Mouse (Mus musculus): Measurements from ENCODE around the gene Nr1i2. TPM values are rescaled to one million over a fixed set of nuclear protein-coding genes. Genes with fewer than 3 reads are reported as not detected.
"Not testable (repeated sequence)": the region's sequence is repeated elsewhere in the genome, so short reads cannot be mapped to it uniquely, and the experiment has no call there.

The Nr1i2 gene
- polyA plus RNA-seq, 1 experiment: not detected

DNA sequence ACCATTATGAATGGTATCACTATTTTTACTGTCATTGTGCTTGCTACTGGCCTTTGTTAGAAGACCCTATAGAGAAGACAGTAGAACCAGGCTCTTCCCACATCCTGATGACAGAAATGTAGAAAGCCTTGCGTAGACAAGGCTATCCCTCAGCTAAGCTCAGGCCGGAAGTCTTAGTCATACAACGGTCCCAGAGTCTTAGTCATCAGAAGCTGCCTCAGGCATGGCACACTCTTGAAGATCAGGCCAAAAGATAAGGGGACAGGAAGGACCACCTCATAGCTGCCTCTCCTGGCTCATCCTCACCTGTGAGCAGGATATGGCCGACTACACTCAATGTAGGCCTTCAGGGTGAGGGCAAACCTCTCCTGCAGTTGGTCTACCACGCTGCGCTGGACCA lies 44.2 kb downstream of the Nr1i2 start:
- no peak for DNase-seq (ENCODE audit: low read depth)
- TF ChIP-seq POLR2A (IDR thresholded peaks at IDR 0.05; ENCODE audit: borderline replicate concordance, extremely low read depth, insufficient read depth, insufficient read length, poor library complexity, severe bottlenecking) (no peak), CTCF (IDR thresholded peaks at IDR 0.05; ENCODE audit: borderline replicate concordance, extremely low read depth, insufficient read depth, insufficient read length) (no peak)

DNA sequence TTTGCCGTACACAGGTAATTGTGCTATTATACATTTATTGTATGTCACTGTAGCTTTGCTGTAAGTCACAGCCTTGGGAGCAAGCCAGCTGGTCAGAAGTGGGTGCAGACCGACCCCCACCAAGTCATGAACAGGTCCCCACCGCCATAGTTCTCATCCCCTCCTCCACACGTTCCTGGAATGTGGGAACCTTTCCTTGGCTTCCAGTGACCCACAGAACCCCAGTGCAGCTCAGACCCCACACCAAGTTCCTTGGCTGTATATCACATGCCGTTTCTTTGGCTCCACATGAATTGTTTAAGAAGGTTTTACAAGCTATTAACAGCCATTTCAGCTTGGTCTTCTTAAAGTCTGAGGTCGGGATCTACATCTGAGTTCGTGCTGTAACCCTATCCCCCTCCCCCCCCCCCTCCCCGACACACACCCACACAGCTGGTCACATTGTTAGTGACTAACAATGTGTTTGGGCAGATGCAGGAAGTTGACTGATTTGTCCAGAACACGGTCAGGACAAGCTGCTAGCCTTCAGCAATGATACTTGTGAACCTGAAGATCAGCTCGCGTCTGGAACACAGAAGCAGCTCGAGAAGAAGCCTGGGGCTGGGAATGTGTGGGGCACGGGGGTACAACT lies 46.2 kb downstream of the Nr1i2 start:
- TF ChIP-seq CTCF (IDR thresholded peaks at IDR 0.05; ENCODE audit: borderline replicate concordance, extremely low read depth, insufficient read depth, insufficient read length) (no peak), POLR2A (IDR thresholded peaks at IDR 0.05; ENCODE audit: borderline replicate concordance, extremely low read depth, insufficient read depth, insufficient read length, poor library complexity, severe bottlenecking) (no peak)
- DNase-seq (ENCODE audit: low read depth): no peak

DNA sequence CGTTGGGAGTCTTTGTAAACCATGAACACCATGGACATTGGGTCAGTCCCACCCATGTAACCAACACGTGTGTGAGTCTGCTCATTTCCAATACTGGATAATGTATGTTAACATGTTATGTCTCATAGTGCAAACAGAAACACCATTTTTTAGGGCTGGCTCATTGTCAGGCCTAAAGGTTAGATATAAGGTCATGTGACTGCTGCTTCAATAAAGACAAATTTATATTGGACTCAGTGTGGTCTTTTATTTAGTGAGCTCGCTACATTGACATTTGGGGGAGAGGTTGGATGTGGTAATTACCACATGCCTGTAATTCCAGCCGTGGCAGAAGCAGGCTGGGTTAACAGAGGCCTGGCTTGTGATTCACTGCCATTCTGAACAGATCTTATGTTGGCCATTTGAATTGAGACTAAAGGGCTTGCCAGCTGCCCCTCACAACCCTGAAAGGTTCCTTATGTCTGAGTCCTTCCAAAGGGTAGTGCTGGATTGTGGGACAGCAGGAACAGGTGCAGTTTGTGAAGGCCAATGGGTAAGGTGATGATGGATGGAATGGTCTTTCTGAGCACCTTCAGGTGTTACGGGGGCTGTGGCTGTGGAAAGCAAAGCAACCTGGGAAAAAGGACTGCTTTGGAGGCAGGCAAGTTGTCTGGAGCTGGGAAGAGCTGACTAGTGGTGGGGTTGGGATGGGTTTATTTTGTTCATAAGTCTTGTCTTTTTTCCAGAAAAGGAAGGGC lies 48.6 kb downstream of the Nr1i2 start:
- DNase-seq (ENCODE audit: low read depth): no peak
- TF ChIP-seq CTCF (IDR thresholded peaks at IDR 0.05; ENCODE audit: borderline replicate concordance, extremely low read depth, insufficient read depth, insufficient read length) (no peak), POLR2A (IDR thresholded peaks at IDR 0.05; ENCODE audit: borderline replicate concordance, extremely low read depth, insufficient read depth, insufficient read length, poor library complexity, severe bottlenecking) (no peak)

DNA sequence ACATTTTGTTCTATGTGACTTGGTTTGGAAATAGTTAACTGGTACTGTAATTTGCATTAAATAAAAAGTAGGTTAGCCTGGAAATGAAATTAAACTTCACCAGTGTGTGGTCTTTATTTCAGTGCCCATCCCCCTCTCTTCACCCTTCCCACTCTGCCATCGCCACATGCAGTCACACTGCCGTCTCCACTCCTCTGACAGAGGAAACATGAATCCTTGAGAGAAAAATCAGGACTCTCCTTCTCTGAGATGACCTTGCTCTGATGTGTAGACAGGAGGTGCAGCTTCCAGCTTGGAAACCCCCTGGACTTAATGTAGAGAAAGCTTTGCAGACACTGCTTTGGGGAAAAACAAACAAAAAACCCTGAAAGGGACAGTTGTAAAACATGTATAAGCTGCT lies 49.2 kb downstream of the Nr1i2 start:
- TF ChIP-seq POLR2A (IDR thresholded peaks at IDR 0.05; ENCODE audit: borderline replicate concordance, extremely low read depth, insufficient read depth, insufficient read length, poor library complexity, severe bottlenecking) (no peak), CTCF (IDR thresholded peaks at IDR 0.05; ENCODE audit: borderline replicate concordance, extremely low read depth, insufficient read depth, insufficient read length) (no peak)
- no peak for DNase-seq (ENCODE audit: low read depth)

DNA sequence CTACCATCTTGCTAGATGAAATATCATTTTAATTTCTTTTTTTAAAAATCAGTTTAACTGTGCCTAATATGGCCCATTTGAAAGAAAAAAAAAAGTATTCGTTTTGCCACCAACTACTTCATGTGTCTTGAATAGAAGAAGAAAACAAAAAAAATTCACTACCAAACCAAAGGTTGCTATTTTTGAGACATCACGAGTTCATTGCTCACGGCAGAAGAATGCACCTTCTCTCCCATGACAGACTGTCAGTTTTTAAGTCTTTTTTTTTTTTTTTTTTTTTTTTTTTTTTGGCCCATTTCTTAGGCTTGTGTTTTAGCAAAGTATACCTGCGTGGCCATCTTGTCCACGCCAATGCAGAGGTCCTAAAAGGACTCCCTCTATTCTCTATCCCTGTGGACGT lies 50.5 kb downstream of the Nr1i2 start:
- no peak for DNase-seq (ENCODE audit: low read depth)
- TF ChIP-seq POLR2A (IDR thresholded peaks at IDR 0.05; ENCODE audit: borderline replicate concordance, extremely low read depth, insufficient read depth, insufficient read length, poor library complexity, severe bottlenecking) (no peak), CTCF (IDR thresholded peaks at IDR 0.05; ENCODE audit: borderline replicate concordance, extremely low read depth, insufficient read depth, insufficient read length) (no peak)

DNA sequence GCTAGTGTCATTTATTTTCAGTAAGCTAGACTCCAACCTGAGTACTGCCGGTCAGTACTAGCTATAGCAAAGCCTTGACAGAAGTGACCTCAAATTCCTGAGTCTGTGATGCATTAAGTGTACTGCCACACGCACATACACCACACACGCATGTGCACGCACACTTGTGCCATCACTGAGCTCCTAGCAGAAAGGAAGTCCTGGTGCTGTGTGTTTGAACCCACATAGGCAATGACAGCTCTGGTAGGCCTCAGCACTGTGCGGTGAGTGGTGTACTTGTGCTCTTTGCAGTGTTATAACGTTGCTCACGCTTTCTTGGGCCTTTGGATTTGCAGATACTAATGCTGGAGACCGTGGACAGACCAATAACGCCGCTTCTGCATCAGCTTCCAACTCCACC lies 54.5 kb downstream of the Nr1i2 start:
- no peak for TF ChIP-seq CTCF (IDR thresholded peaks at IDR 0.05; ENCODE audit: borderline replicate concordance, extremely low read depth, insufficient read depth, insufficient read length)
- no peak for TF ChIP-seq POLR2A (IDR thresholded peaks at IDR 0.05; ENCODE audit: borderline replicate concordance, extremely low read depth, insufficient read depth, insufficient read length, poor library complexity, severe bottlenecking)
- DNase-seq (ENCODE audit: low read depth): no peak

DNA sequence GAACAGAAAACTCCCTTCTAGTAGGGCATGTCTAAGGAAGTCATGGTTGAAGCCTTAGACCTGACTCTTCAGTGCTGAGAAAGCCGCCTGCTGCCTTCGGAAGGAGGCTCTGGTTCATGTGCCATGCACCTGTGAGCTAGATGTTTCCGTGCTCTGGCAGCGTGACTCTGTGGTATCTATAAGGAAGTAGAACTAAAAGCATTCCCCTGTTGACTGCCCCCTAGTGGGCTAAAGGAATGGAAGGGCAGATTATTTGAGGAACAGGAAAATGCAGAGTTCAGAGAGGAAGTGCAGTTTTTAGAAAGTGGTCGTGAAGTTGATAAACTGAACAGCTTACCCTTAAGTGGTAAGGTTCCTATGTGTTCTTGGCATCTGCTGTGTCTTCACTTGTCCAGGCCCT lies 54.9 kb downstream of the Nr1i2 start:
- DNase-seq (ENCODE audit: low read depth): peak; percentile 40
- TF ChIP-seq POLR2A (IDR thresholded peaks at IDR 0.05; ENCODE audit: borderline replicate concordance, extremely low read depth, insufficient read depth, insufficient read length, poor library complexity, severe bottlenecking) (no peak), CTCF (IDR thresholded peaks at IDR 0.05; ENCODE audit: borderline replicate concordance, extremely low read depth, insufficient read depth, insufficient read length) (peak; percentile 53; the same call in 1 of the 2 replicates)

DNA sequence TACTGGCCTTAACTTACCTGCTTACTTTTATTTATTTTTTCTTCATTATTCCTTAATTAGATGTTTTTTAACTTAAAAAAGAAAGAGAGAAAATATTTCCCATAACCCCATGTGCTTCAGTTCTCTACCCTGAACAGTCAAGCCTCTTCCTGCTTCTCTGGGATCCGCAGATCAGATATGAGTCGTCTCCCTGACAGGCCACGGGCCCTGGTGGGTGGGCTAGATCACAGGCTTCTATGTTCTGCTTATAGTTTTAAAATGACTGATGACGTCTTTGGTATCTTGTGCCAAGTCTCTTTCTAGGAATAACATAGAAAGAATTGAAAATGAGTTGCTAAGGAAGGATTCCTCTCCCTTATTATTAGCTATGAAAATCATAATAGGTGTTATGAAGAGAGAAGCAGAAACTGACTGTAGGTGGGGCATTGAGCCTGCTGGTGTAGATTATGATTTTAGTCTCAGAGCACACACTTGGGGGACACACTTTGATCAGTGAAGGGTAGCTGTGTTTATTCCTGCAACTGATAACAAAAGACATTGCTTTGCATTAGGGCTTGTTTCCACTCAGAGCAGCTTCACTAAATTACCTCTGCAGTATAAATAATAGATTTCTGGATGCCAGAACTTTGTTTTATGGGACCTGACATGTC lies 57.6 kb downstream of the Nr1i2 start:
- no peak for DNase-seq (ENCODE audit: low read depth)
- no peak for TF ChIP-seq POLR2A (IDR thresholded peaks at IDR 0.05; ENCODE audit: borderline replicate concordance, extremely low read depth, insufficient read depth, insufficient read length, poor library complexity, severe bottlenecking)
- TF ChIP-seq CTCF (IDR thresholded peaks at IDR 0.05; ENCODE audit: borderline replicate concordance, extremely low read depth, insufficient read depth, insufficient read length): no peak

DNA sequence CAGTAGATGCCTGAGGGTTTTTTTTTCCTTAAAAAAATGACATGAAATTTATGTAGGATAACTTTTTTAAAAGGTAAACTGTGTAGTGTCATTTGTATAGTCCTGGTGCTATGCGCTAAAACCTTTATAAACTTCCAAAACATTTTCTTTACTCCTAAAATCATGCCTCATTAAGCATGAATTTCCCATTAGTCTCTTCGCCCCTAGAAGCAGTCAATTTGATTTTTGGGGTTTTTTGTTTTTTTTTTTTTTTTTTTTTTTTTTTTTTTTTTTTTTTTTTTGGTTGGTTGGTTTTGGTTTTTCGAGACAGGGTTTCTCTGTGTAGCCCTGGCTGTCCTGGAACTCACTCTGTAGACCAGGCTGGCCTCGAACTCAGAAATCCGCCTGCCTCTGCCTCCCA lies 72.1 kb downstream of the Nr1i2 start:
- DNase-seq (ENCODE audit: low read depth): not testable (repeated sequence)

DNA sequence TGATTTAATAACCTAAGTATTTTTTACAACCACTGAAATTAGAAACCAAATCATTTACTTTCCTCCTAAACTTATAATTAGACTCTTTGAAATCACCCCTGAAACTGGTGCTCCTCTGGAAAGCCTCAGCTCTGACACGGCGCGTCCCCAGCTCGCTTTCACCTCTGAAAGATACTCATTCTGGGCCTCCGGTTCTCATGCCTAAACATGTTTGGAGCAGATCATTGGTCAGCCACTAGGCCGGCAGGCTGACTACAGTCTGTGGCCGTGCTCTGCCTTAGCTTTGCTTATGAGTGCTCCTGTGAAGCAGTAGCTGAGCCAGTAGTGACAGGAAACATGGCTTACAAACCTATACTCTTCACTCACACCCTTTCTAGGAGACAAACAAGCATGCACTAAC lies 89.4 kb downstream of the Nr1i2 start:
- no peak for DNase-seq (ENCODE audit: low read depth)
- TF ChIP-seq CTCF (IDR thresholded peaks at IDR 0.05; ENCODE audit: borderline replicate concordance, extremely low read depth, insufficient read depth, insufficient read length) (no peak), POLR2A (IDR thresholded peaks at IDR 0.05; ENCODE audit: borderline replicate concordance, extremely low read depth, insufficient read depth, insufficient read length, poor library complexity, severe bottlenecking) (no peak)

Other genes starting within 250 kb of the Nr1i2 start
- 38.4 and 72.8 TPM in 2 replicates for gene Gsk3b, start 205.8 kb downstream of the Nr1i2 start, polyA plus RNA-seq (2012; rRNA removed)
- gene Maats1, start 47.3 kb upstream of the Nr1i2 start, polyA plus RNA-seq (2012; rRNA removed): 0.49 and 1.4 TPM in 2 replicates
- gene Cox17, start 52.2 kb upstream of the Nr1i2 start, polyA plus RNA-seq (2012; rRNA removed): 62.9 and 69.0 TPM in 2 replicates
- not detected in 2 replicates for gene Gm21987, start 52.2 kb upstream of the Nr1i2 start, polyA plus RNA-seq (2012; rRNA removed)
- gene Popdc2, start 67.4 kb upstream of the Nr1i2 start, polyA plus RNA-seq (2012; rRNA removed): 0.81 and 0.85 TPM in 2 replicates
- gene Pla1a, start 138.3 kb upstream of the Nr1i2 start, polyA plus RNA-seq (2012; rRNA removed): 0.25 and 0.37 TPM in 2 replicates
- gene Adprh, start 157.9 kb upstream of the Nr1i2 start, polyA plus RNA-seq (2012; rRNA removed): 73.8 and 77.3 TPM in 2 replicates
- gene Cd80, start 160.7 kb upstream of the Nr1i2 start, polyA plus RNA-seq (2012; rRNA removed): 0.32 and 0.33 TPM in 2 replicates
- gene Timmdc1, start 227.8 kb upstream of the Nr1i2 start, polyA plus RNA-seq (2012; rRNA removed): 18.5 and 19.1 TPM in 2 replicates

All from brain, embryonic 14.5 days (tissue).